Mouse (Mus musculus) hindbrain, postnatal 0 days (tissue): ENCODE data around the gene Col17a1. TPM values are rescaled to one million over a fixed set of nuclear protein-coding genes. Genes with fewer than 3 reads are reported as not detected.

ENCODE experiments used
- ATAC-seq: fragments of 200-750 bp; cut with Nextera tagmentation; 2 replicates; pipeline ENCODE4 v1.8.0; 2017; ENCODE audit warnings: mild to moderate bottlenecking, moderate TSS enrichment, moderate library complexity
- DNase-seq: peaks from one replicate; pipeline ENCODE4 v3.0.0-alpha.2; 2015; ENCODE audit warnings: low spot score
- H3K27ac ChIP-seq: fragments of 300-500 bp; sonication (generic); 2 replicates; pipeline ENCODE4 v1.5.1; 2014; ENCODE audit warnings: mild to moderate bottlenecking
- H3K27me3 ChIP-seq: fragments of 300-500 bp; sonication (generic); 2 replicates; pipeline ENCODE4 v1.6.1; 2014; ENCODE audit warnings: low read length, mixed read lengths; ENCODE audit not compliant: insufficient read depth
- H3K36me3 ChIP-seq: fragments of 300-500 bp; sonication (generic); 2 replicates; pipeline ENCODE4 v1.6.1; 2014; ENCODE audit warnings: low read length, mixed read lengths; ENCODE audit not compliant: insufficient read depth
- H3K4me1 ChIP-seq: fragments of 300-500 bp; sonication (generic); 2 replicates; pipeline ENCODE4 v1.6.1; 2014; ENCODE audit warnings: antibody characterized with exemption, low read length, mixed read lengths; ENCODE audit not compliant: insufficient read depth
- H3K4me2 ChIP-seq: fragments of 300-500 bp; sonication (generic); 2 replicates; pipeline ENCODE4 v1.6.1; 2014; ENCODE audit warnings: low read depth, mild to moderate bottlenecking, low read length, moderate library complexity, mixed read lengths
- H3K4me3 ChIP-seq: fragments of 300-500 bp; sonication (generic); 2 replicates; pipeline ENCODE4 v1.5.1; 2014; ENCODE audit warnings: low read length
- H3K9ac ChIP-seq: fragments of 300-500 bp; sonication (generic); replicated peaks from 2 replicates; pipeline ENCODE4 v1.6.1; 2014; ENCODE audit warnings: mild to moderate bottlenecking, low read length, moderate library complexity, mixed read lengths
- H3K9me3 ChIP-seq: fragments of 300-500 bp; sonication (generic); 2 replicates; pipeline ENCODE4 v1.6.1; 2016; ENCODE audit warnings: low read length, mixed read lengths
- CTCF ChIP-seq: IDR thresholded peaks from 2 replicates; pipeline ENCODE4 v1.5.1; 2016; ENCODE audit warnings: antibody characterized with exemption, control low read depth, low read depth
- WGBS: fragments of 180-500 bp; shearing (Covaris S2); extraction: QIAGEN DNeasy Blood & Tissue Kit; methylation state at CpG from one replicate; pipeline ENCODE4 v1.1.7; 2014; 5-methylcytosine and 5-hydroxymethylcytosine counted together
- polyA plus RNA-seq: library from polyadenylated mRNA; unstranded; fragments of >200 nt; fragmentation: Nextera tagmentation; extraction: Ambion mirVana; gene quantifications from 2 replicates; pipeline ENCODE4 v1.2.1, GENCODE M21; 2015
- total RNA-seq: library from RNA; depleted of rRNA; stranded (reverse); fragments of >200 nt; gene quantifications from 2 replicates; pipeline ENCODE4 v1.2.3, GENCODE M21; 2014

Gene Col17a1
- total and polyA plus RNA-seq, 2 experiments from 2014 or later = 0.47 to 0.61 TPM

- no peak for ATAC-seq
- H3K27me3 ChIP-seq = no peaks in the 10 kb centered on the region
- no peak overlapping the region for H3K9ac ChIP-seq
- H3K27ac ChIP-seq = no peak overlapping the region
- H3K4me3 ChIP-seq = no peak overlapping the region
- peak; percentile 35 for DNase-seq
- 39% methylated on average over 8 of the region's 8 CpGs for WGBS
- H3K36me3 ChIP-seq = no peaks in the 10 kb centered on the region
- TF ChIP-seq CTCF = peak; percentile 64
- H3K4me2 ChIP-seq = no peak overlapping the region
- H3K4me1 ChIP-seq = no peaks in the 10 kb centered on the region
- H3K9me3 ChIP-seq = no peaks in the 10 kb centered on the region
Observed at GRCm38 (mm10) chr19:47674419-47674818, 17.5 kb downstream of the Col17a1 start.

- TF ChIP-seq CTCF = no peak
- H3K27ac ChIP-seq = no peak overlapping the region
- H3K9ac ChIP-seq = no peak overlapping the region
- no peaks in the 10 kb centered on the region for H3K4me1 ChIP-seq
- no peaks in the 10 kb centered on the region for H3K9me3 ChIP-seq
- no peaks in the 10 kb centered on the region for H3K27me3 ChIP-seq
- ATAC-seq = 0 out of 2 replicates have a peak, but pooled peaks have one; percentile 10
- peak; percentile 15 for DNase-seq
- no peaks in the 10 kb centered on the region for H3K36me3 ChIP-seq
- H3K4me3 ChIP-seq = no peak overlapping the region
- WGBS = 55% methylated on average over 9 of the region's 9 CpGs
- no peak overlapping the region for H3K4me2 ChIP-seq
Observed at GRCm38 (mm10) chr19:47668399-47668798, 23.5 kb downstream of the Col17a1 start.

DNA sequence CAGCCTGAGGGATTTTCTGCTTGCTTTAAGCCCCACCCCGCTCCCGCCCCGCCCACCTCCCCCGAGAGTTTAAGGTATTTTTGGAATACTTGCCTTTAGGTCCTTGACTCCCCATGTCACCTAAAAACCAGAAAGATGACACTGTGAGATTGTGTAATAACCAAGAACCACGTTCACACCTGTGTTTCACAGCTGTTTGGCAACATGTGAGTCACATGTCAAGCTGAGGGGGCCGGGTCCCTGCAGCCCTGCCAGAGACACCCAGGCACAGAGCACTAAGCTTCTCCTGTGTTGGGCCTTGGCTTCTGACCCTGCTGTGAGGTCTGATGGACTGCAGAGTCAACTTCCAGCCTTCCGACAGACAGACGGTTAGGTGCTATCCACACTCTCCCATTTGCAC is 24.3 kb downstream of the Col17a1 start:
- WGBS = 64% methylated on average over 8 of the region's 8 CpGs
- Histone ChIP-seq H3K27me3 (no peaks in the 10 kb centered on the region), H3K9ac (no peak overlapping the region), H3K4me3 (no peak overlapping the region), H3K36me3 (no peaks in the 10 kb centered on the region), H3K4me1 (no peaks in the 10 kb centered on the region), H3K27ac (no peak overlapping the region), H3K4me2 (no peak overlapping the region), H3K9me3 (no peaks in the 10 kb centered on the region)
- no peak for ATAC-seq
- TF ChIP-seq CTCF = no peak
- no peak for DNase-seq

DNA sequence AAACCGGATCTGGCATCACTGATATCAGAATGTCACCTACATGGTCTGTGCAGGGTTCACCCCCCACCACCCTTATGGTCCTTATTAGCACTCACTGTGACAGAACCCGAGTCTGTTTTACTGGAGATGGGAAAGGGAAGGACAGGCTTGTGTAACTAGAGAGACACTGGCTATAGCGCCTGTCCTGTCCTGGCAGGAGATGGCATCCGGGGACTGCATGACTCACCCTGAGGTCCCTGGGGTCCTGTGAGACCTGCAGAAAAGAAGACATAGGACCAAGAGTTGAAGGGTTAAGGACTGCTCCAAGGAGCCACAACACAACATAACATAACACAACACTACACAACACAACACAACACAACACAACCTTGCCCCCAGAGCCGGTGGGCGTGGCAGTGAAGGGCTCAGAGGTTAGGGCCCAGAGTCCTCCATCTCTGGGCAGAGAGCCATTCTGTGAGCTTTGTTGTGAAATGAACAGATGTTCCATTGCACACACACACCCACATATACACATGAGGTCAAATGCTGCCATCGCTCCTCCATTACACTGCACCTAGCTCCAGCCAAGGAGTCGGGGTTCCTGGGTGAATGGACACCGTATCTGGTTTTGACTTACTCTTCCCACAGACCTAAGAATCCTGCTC is 32.0 kb downstream of the Col17a1 start:
- TF ChIP-seq CTCF = no peak
- ATAC-seq (0 out of 2 replicates have a peak, but pooled peaks have one; percentile 2), DNase-seq (no peak)
- Histone ChIP-seq H3K4me1 (no peaks in the 10 kb centered on the region), H3K36me3 (no peaks in the 10 kb centered on the region), H3K4me2 (no peak overlapping the region), H3K27ac (no peak overlapping the region), H3K9ac (no peak overlapping the region), H3K4me3 (no peak overlapping the region), H3K27me3 (no peaks in the 10 kb centered on the region), H3K9me3 (no peaks in the 10 kb centered on the region)
- 86% methylated on average over 9 of the region's 9 CpGs for WGBS

DNA sequence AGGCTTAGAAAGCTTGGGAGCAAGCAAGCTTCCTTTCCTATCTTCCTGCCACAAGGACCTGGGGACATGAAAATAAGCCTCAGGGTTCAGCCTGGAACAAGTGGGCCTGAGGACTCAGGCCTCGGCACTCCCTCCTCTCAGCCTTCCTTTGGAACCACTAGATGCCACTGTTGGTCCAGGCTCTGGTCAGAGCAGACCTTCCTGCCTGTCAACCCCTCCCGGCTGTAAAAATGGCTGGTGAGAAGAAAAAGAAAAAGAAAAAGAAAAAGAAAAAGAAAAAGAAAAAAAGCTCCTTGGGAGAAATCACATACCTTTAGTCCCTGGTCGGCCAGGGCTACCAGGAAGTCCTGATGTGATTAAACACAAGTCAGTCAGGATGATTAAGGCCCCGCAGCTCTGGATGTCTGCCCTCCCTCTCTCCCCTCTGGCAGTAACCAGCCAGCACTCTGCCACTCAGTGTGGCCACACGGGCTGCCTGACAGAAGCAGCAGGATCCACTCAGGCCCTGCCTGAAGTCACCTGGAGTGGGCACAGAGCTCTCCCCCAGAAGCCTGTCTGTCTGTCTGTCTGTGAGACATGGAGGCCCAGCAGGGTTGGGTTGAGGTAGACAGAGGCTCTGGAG is 32.9 kb downstream of the Col17a1 start:
- H3K27ac ChIP-seq = no peak overlapping the region
- H3K27me3 ChIP-seq = no peaks in the 10 kb centered on the region
- no peaks in the 10 kb centered on the region for H3K36me3 ChIP-seq
- ATAC-seq (peak; percentile 82), DNase-seq (peak; percentile 79)
- 22% methylated on average over 5 of the region's 5 CpGs for WGBS
- peak; percentile 82 for TF ChIP-seq CTCF
- H3K4me1 ChIP-seq = no peaks in the 10 kb centered on the region
- H3K9ac ChIP-seq = no peak overlapping the region
- no peak overlapping the region for H3K4me3 ChIP-seq
- no peaks in the 10 kb centered on the region for H3K9me3 ChIP-seq
- peak overlapping the region; percentile 8; the same call in 1 of the 2 replicates for H3K4me2 ChIP-seq

DNA sequence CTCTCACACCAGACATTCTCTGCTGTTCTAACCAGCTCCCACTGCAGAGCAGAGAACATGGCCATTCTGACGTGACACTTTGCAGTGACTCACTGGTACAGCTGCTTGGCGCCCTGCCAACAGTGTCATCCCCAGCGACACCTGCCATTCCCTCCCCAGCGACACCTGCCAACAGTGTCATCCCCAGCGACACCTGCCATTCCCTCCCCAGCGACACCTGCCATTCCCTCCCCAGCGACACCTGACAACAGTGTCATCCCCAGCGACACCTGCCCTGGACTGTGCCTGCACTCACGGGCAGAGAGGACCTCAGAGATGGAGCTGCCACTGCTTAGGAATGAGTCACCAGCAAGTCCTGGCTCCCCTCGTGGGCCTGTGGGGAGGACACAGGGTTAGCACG is 37.0 kb downstream of the Col17a1 start:
- H3K4me2 ChIP-seq = no peak overlapping the region
- ATAC-seq = no peak
- no peak for TF ChIP-seq CTCF
- H3K27ac ChIP-seq = no peak overlapping the region
- H3K4me3 ChIP-seq = no peak overlapping the region
- H3K9me3 ChIP-seq = no peaks in the 10 kb centered on the region
- WGBS = 82% methylated on average over 11 of the region's 11 CpGs
- no peak overlapping the region for H3K9ac ChIP-seq
- no peaks in the 10 kb centered on the region for H3K27me3 ChIP-seq
- no peaks in the 10 kb centered on the region for H3K36me3 ChIP-seq
- DNase-seq = no peak
- H3K4me1 ChIP-seq = no peaks in the 10 kb centered on the region

GRCm38 (mm10) chr19:47653173-47653572 is 38.7 kb downstream of the Col17a1 start:
- Histone ChIP-seq H3K9ac (no peak overlapping the region), H3K27ac (no peak overlapping the region), H3K4me2 (no peak overlapping the region), H3K9me3 (no peaks in the 10 kb centered on the region), H3K27me3 (no peaks in the 10 kb centered on the region), H3K4me3 (no peak overlapping the region), H3K4me1 (no peaks in the 10 kb centered on the region), H3K36me3 (no peaks in the 10 kb centered on the region)
- WGBS = 84% methylated on average over 8 of the region's 8 CpGs
- no peak for TF ChIP-seq CTCF
- ATAC-seq (no peak), DNase-seq (no peak)
